ENCODE assay signal across 8 mouse cellular contexts in genomic region chr17:36252250-36252876, GRCm38 (mm10). TPM values are rescaled to one million over a fixed set of nuclear protein-coding genes. Genes with fewer than 3 reads are reported as not detected.
DNase-seq lines count a peak whose midpoint lies in the region; ATAC-seq and TF ChIP-seq lines count a peak whose summit lies in the region.

No protein-coding gene starts in this region.

- H3K27ac ChIP-seq in heart, embryonic 10.5 days = no peak overlapping the region; the same call in 1 of the 2 replicates
- H3K27ac ChIP-seq in embryonic facial prominence, embryonic 12.5 days = no peak overlapping the region
- H3K27ac ChIP-seq in lung, embryonic 14.5 days (ENCODE audit: low read depth) = peak overlapping the region; percentile 55
- H3K27ac ChIP-seq in neural tube, embryonic 13.5 days (replicated peaks) = no peak overlapping the region

- no peak; the same call in 1 of the 2 replicates for TF ChIP-seq CTCF in lung, embryonic 14.5 days (IDR thresholded peaks at IDR 0.05; ENCODE audit: low read depth)

- H3K4me1 ChIP-seq in heart, embryonic 10.5 days = peaks cover 26% of the 10 kb centered on the region
- H3K4me1 ChIP-seq in embryonic facial prominence, embryonic 12.5 days = 0 out of 2 replicates have a peak, but pooled peaks cover 3% of the 10 kb centered on the region
- 0 out of 2 replicates have a peak, but pooled peaks cover 2% of the 10 kb centered on the region for H3K4me1 ChIP-seq in lung, embryonic 14.5 days (ENCODE audit: insufficient read depth)
- H3K4me1 ChIP-seq in neural tube, embryonic 13.5 days (replicated peaks) = peaks cover 15% of the 10 kb centered on the region

- peak overlapping the region; percentile 44 for H3K4me2 ChIP-seq in embryonic facial prominence, embryonic 12.5 days (replicated peaks)
- peak overlapping the region; percentile 67 for H3K4me2 ChIP-seq in lung, embryonic 14.5 days
- H3K4me2 ChIP-seq in neural tube, embryonic 13.5 days = peak overlapping the region; percentile 52

- no peak for ATAC-seq in embryonic facial prominence, embryonic 12.5 days (ENCODE audit: insufficient number of reproducible peaks, insufficient read depth, low FRiP score, low TSS enrichment)
- peak; percentile 69 for ATAC-seq in lung, embryonic 14.5 days (ENCODE audit: insufficient read depth)
- ATAC-seq in neural tube, embryonic 13.5 days (ENCODE audit: low read depth) = 0 out of 2 replicates have a peak, but pooled peaks have one; percentile 9

- H3K9me3 ChIP-seq in heart, embryonic 10.5 days = no peaks in the 10 kb centered on the region
- no peaks in the 10 kb centered on the region for H3K9me3 ChIP-seq in embryonic facial prominence, embryonic 12.5 days
- no peaks in the 10 kb centered on the region for H3K9me3 ChIP-seq in lung, embryonic 14.5 days (ENCODE audit: low read depth, low read length)
- no peaks in the 10 kb centered on the region for H3K9me3 ChIP-seq in neural tube, embryonic 13.5 days

- H3K27me3 ChIP-seq in heart, embryonic 10.5 days (ENCODE audit: insufficient read depth, poor library complexity, severe bottlenecking) = peaks cover 33% of the 10 kb centered on the region
- peaks cover 39% of the 10 kb centered on the region for H3K27me3 ChIP-seq in embryonic facial prominence, embryonic 12.5 days
- H3K27me3 ChIP-seq in lung, embryonic 14.5 days (ENCODE audit: insufficient read depth, low read length) = peaks cover 13% of the 10 kb centered on the region; the same call in 1 of the 2 replicates
- peaks cover 43% of the 10 kb centered on the region for H3K27me3 ChIP-seq in neural tube, embryonic 13.5 days

- peak overlapping the region; percentile 50 for H3K4me3 ChIP-seq in heart, embryonic 10.5 days
- H3K4me3 ChIP-seq in embryonic facial prominence, embryonic 12.5 days = peak overlapping the region; percentile 19
- peak overlapping the region; percentile 25 for H3K4me3 ChIP-seq in lung, embryonic 14.5 days (ENCODE audit: low read depth, low read length)
- peak overlapping the region; percentile 21 for H3K4me3 ChIP-seq in neural tube, embryonic 13.5 days

- WGBS in heart, embryonic 10.5 days = 10% methylated on average over 25 of the region's 25 CpGs
- WGBS in embryonic facial prominence, embryonic 12.5 days = 12% methylated on average over 25 of the region's 25 CpGs
- WGBS in lung, embryonic 14.5 days = 7% methylated on average over 25 of the region's 25 CpGs
- WGBS in neural tube, embryonic 13.5 days = 8% methylated on average over 25 of the region's 25 CpGs

- no peak overlapping the region for H3K9ac ChIP-seq in embryonic facial prominence, embryonic 12.5 days
- H3K9ac ChIP-seq in lung, embryonic 14.5 days = peak overlapping the region; percentile 23; the same call in 1 of the 2 replicates
- H3K9ac ChIP-seq in neural tube, embryonic 13.5 days = 0 out of 2 replicates have a peak overlapping the region, but pooled peaks have one; percentile 45

- 0 out of 2 replicates have a peak, but pooled peaks cover 5% of the 10 kb centered on the region for H3K36me3 ChIP-seq in heart, embryonic 10.5 days
- H3K36me3 ChIP-seq in embryonic facial prominence, embryonic 12.5 days = peaks cover 4% of the 10 kb centered on the region; the same call in 1 of the 2 replicates
- 0 out of 2 replicates have a peak, but pooled peaks cover 14% of the 10 kb centered on the region for H3K36me3 ChIP-seq in lung, embryonic 14.5 days (ENCODE audit: insufficient read depth)
- peaks cover 3% of the 10 kb centered on the region; the same call in 1 of the 2 replicates for H3K36me3 ChIP-seq in neural tube, embryonic 13.5 days

- DNase-seq in heart, embryonic 10.5 days (ENCODE audit: low spot score) = no peak
- no peak for DNase-seq in heart, adult 8-10 months (ENCODE audit: low spot score)
- DNase-seq in induced T-regulatory cell, adult 2 months (ENCODE audit: low read depth) = peak; percentile 61
- DNase-seq in lung, embryonic 14.5 days = peak; percentile 63
- no peak for DNase-seq in c-Kit-positive CD71-positive TER-119-positive erythroid progenitor cells, embryonic 14.5 days (ENCODE audit: low spot score)
- no peak for DNase-seq in urinary bladder, postnatal 10 days (ENCODE audit: low spot score)

RNA-seq across cellular contexts. Expression of gene Rpp21, which starts 5.5 kb away (rescaled TPM):
- 106 and 108 TPM in 2 replicates for polyA plus RNA-seq in heart, embryonic 10.5 days (2016; fragmentation: Nextera tagmentation; extraction: Ambion mirVana)
- 10 to 100 TPM; 34.4 to 55.3 (median 45.5) TPM for total RNA-seq in heart, adult 8-10 months (2022)
- polyA plus RNA-seq in embryonic facial prominence, embryonic 12.5 days (2016; fragmentation: Nextera tagmentation; extraction: Ambion mirVana) = 98.2 and 106 TPM in 2 replicates
- 188 and 195 TPM in 2 replicates for polyA plus RNA-seq in lung, embryonic 14.5 days (2014; fragmentation: Nextera tagmentation; extraction: Ambion mirVana)
- polyA plus RNA-seq in neural tube, embryonic 13.5 days (2015; fragmentation: Nextera tagmentation; extraction: Ambion mirVana) = 93.9 and 122 TPM in 2 replicates

RNA-seq across cellular contexts. Expression of gene Trim39, which starts 19.7 kb away (rescaled TPM):
- polyA plus RNA-seq in heart, embryonic 10.5 days (2016; fragmentation: Nextera tagmentation; extraction: Ambion mirVana) = 11.7 and 13.7 TPM in 2 replicates
- 1 to 10 TPM; 6.3 to 7.1 (median 6.9) TPM for total RNA-seq in heart, adult 8-10 months (2022)
- 25.2 and 27.2 TPM in 2 replicates for polyA plus RNA-seq in embryonic facial prominence, embryonic 12.5 days (2016; fragmentation: Nextera tagmentation; extraction: Ambion mirVana)
- polyA plus RNA-seq in lung, embryonic 14.5 days (2014; fragmentation: Nextera tagmentation; extraction: Ambion mirVana) = 15.8 and 15.9 TPM in 2 replicates
- 26.4 and 27.2 TPM in 2 replicates for polyA plus RNA-seq in neural tube, embryonic 13.5 days (2015; fragmentation: Nextera tagmentation; extraction: Ambion mirVana)

RNA-seq across cellular contexts. Expression of gene H2-M10.2, which starts 33.9 kb away (rescaled TPM):
- polyA plus RNA-seq in heart, embryonic 10.5 days (2016; fragmentation: Nextera tagmentation; extraction: Ambion mirVana) = not detected in 2 replicates
- total RNA-seq in heart, adult 8-10 months (2022) = not detected
- polyA plus RNA-seq in embryonic facial prominence, embryonic 12.5 days (2016; fragmentation: Nextera tagmentation; extraction: Ambion mirVana) = 0.20 TPM in 1 of 2 replicates, not detected in the other
- 0.23 TPM in 1 of 2 replicates, not detected in the other for polyA plus RNA-seq in lung, embryonic 14.5 days (2014; fragmentation: Nextera tagmentation; extraction: Ambion mirVana)
- not detected in 2 replicates for polyA plus RNA-seq in neural tube, embryonic 13.5 days (2015; fragmentation: Nextera tagmentation; extraction: Ambion mirVana)

Comparison
In these comparisons a context has a peak if more than half of its experiments do, and no peak if none do; other contexts are left out.
1. DNase-seq: peak in induced T-regulatory cell, adult 2 months (single experiment) and lung, embryonic 14.5 days (single experiment); none in heart, embryonic 10.5 days (single experiment), heart, adult 8-10 months (single experiment), c-Kit-positive CD71-positive TER-119-positive erythroid progenitor cells, embryonic 14.5 days (single experiment) and urinary bladder, postnatal 10 days (single experiment).
2. Peak in every context shown above with its lines, with median percentiles within 50 percentile points of each other: H3K4me3 ChIP-seq and H3K4me2 ChIP-seq.